Mouse (Mus musculus): Measurements from ENCODE around the gene Rapgef2. TPM values are rescaled to one million over a fixed set of nuclear protein-coding genes. Genes with fewer than 3 reads are reported as not detected.

The Rapgef2 gene
- polyA plus RNA-seq, 1 experiment from 2014 or later = 4.4 TPM

- no peaks in the 10 kb centered on the region for H3K27me3 ChIP-seq (replicated peaks)
- H3K4me3 ChIP-seq (replicated peaks) = no peak overlapping the region
- WGBS = 86% methylated on average over 9 of the region's 9 CpGs
- H3K27ac ChIP-seq = no peak overlapping the region
- H3K9ac ChIP-seq = no peak overlapping the region
- H3K36me3 ChIP-seq = no peaks in the 10 kb centered on the region
- no peaks in the 10 kb centered on the region for H3K4me1 ChIP-seq (replicated peaks)
- H3K4me2 ChIP-seq (replicated peaks) = no peak overlapping the region
- no peak for ATAC-seq
- H3K9me3 ChIP-seq = no peaks in the 10 kb centered on the region
Observed at GRCm38 (mm10) chr3:79016830-79017229, 269.5 kb downstream of the Rapgef2 start.

GRCm38 (mm10) chr3:79015621-79016474 lies 270.5 kb downstream of the Rapgef2 start:
- H3K27me3 ChIP-seq (replicated peaks) = no peaks in the 10 kb centered on the region
- 84% methylated on average over 9 of the region's 9 CpGs for WGBS
- H3K9me3 ChIP-seq = no peaks in the 10 kb centered on the region
- no peak overlapping the region for H3K4me3 ChIP-seq (replicated peaks)
- H3K27ac ChIP-seq = no peak overlapping the region
- no peaks in the 10 kb centered on the region for H3K36me3 ChIP-seq
- no peaks in the 10 kb centered on the region for H3K4me1 ChIP-seq (replicated peaks)
- no peak overlapping the region for H3K9ac ChIP-seq
- ATAC-seq = no peak
- H3K4me2 ChIP-seq (replicated peaks) = no peak overlapping the region

Other genes with a start within 250 kb of the Rapgef2 start
- not detected in 2 replicates for gene Gm17359, start 50.1 kb upstream of the Rapgef2 start, polyA plus RNA-seq (2015; fragmentation: Nextera tagmentation; extraction: Ambion mirVana)

All from intestine, embryonic 15.5 days (tissue).